Mouse (Mus musculus) spleen, adult 2 months (tissue): ENCODE measurements around the gene Tenm4. TPM values are rescaled to one million over a fixed set of nuclear protein-coding genes. Genes with fewer than 3 reads are reported as not detected.

Source experiments
- DNase-seq, 2 experiments: peaks; one replicate each; pipeline versions ENCODE4 v3.0.0 to v3.0.0-alpha.2; 2012 to 2021; ENCODE audit warnings: low spot score in 2 of 2, low read depth in 1 of 2
- H3K27ac ChIP-seq: fragments of 200-500 bp; 2 replicates; pipeline ENCODE4 v1.5.1; 2012; ENCODE audit warnings: low read length, inconsistent platforms; ENCODE audit not compliant: insufficient read depth
- H3K27me3 ChIP-seq: fragments of 200-500 bp; 2 replicates; pipeline ENCODE4 v1.6.1; 2012; ENCODE audit warnings: mild to moderate bottlenecking, moderate library complexity, low read length, inconsistent platforms; ENCODE audit not compliant: control insufficient read depth, insufficient read depth
- H3K36me3 ChIP-seq: fragments of 200-500 bp; 2 replicates; pipeline ENCODE4 v1.6.1; 2012; ENCODE audit warnings: mild to moderate bottlenecking, low read length, inconsistent platforms; ENCODE audit not compliant: control insufficient read depth, insufficient read depth
- H3K4me1 ChIP-seq: fragments of 200-500 bp; 2 replicates; pipeline ENCODE4 v1.6.1; 2011; ENCODE audit warnings: inconsistent platforms; ENCODE audit not compliant: control insufficient read depth, insufficient read depth, insufficient read length
- H3K4me3 ChIP-seq: fragments of 200-500 bp; 2 replicates; pipeline ENCODE4 v1.5.1; 2011; ENCODE audit warnings: mild to moderate bottlenecking, inconsistent platforms; ENCODE audit not compliant: insufficient read depth, insufficient read length; ENCODE audit errors: extremely low read depth
- CTCF ChIP-seq: fragments of 200-500 bp; IDR thresholded peaks from 2 replicates; pipeline ENCODE4 v1.5.1; 2011; ENCODE audit warnings: mild to moderate bottlenecking, inconsistent platforms; ENCODE audit not compliant: insufficient read depth, insufficient read length, insufficient replicate concordance; ENCODE audit errors: extremely low read depth
- POLR2A ChIP-seq: fragments of 200-500 bp; IDR thresholded peaks from 2 replicates; pipeline ENCODE4 v1.6.1; 2011; ENCODE audit warnings: low read depth, low read length, inconsistent platforms
- WGBS: fragments of 180-500 bp; shearing (Covaris S2); methylation state at CpG from one replicate; pipeline ENCODE4 v1.1.7; 2018; 5-methylcytosine and 5-hydroxymethylcytosine counted together
- polyA plus RNA-seq: library from polyadenylated mRNA; depleted of rRNA; stranded (reverse); fragments of >200 nt; gene quantifications from 2 replicates; pipeline ENCODE4 v1.2.3, GENCODE M21; 2012

The Tenm4 gene
- polyA plus RNA-seq, 1 experiment = 1.2 TPM

- 83% methylated on average over 5 of the region's 5 CpGs for WGBS
- no peak for TF ChIP-seq POLR2A
- no peak for TF ChIP-seq CTCF
- H3K27me3 ChIP-seq = no peaks in the 10 kb centered on the region
Observed at GRCm38 (mm10) chr7:96220647-96221046, 49.6 kb downstream of the Tenm4 start.

GRCm38 (mm10) chr7:96222569-96222968 lies 51.5 kb downstream of the Tenm4 start:
- DNase-seq = no peak
- whole genome bisulfite sequencing = 92% methylated on average over 1 of the region's 1 CpGs
- Histone ChIP-seq H3K4me3 (no peak overlapping the region), H3K27ac (no peak overlapping the region), H3K36me3 (no peaks in the 10 kb centered on the region), H3K4me1 (no peaks in the 10 kb centered on the region), H3K27me3 (no peaks in the 10 kb centered on the region)
- TF ChIP-seq CTCF (no peak), POLR2A (no peak)

More at GRCm38 (mm10) chr7:96220647-96221046, 49.6 kb downstream of the Tenm4 start:
- Histone ChIP-seq H3K4me1 (no peaks in the 10 kb centered on the region), H3K36me3 (no peaks in the 10 kb centered on the region), H3K4me3 (no peak overlapping the region), H3K27ac (no peak overlapping the region)
- DNase-seq = no peak

DNA sequence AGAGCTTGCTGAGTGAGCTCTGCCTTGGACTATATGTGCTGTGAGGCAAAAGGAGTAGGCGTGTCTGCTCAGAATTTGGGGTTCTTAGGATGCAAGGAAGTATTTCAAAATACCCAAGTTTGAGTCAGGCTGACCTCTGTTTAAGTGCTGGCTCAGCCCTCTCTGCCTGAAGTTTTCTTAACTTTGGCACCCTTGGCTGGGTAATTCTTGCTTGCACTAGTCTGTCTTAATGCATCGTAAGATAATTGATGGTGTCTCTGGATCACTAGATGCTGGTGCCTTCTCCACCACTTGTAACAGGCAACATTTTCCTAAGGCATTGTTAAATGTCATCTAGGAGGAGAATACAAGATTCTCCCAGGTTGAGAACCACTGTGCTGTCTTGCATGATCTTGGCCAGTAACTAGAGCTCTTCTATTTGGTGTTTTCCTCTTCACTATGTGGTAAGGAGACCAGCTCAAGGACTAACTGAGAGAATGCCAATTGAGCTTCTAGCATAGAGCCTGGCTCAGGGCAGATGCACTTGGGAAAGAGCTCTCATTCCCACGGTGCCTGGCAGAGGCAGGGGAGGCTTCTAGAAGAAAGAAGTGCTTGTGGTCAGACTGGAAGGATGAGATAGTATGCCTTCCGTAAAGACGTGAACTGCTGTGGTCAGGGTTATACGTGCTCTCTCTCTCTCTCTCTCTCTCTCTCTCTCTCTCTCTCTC lies 57.7 kb downstream of the Tenm4 start:
- 59% methylated on average over 6 of the region's 6 CpGs for WGBS
- H3K4me1 ChIP-seq = no peaks in the 10 kb centered on the region
- no peak for DNase-seq
- H3K27ac ChIP-seq = no peak overlapping the region
- TF ChIP-seq CTCF (no peak), POLR2A (no peak)
- H3K4me3 ChIP-seq = no peak overlapping the region
- H3K36me3 ChIP-seq = no peaks in the 10 kb centered on the region
- H3K27me3 ChIP-seq = no peaks in the 10 kb centered on the region

DNA sequence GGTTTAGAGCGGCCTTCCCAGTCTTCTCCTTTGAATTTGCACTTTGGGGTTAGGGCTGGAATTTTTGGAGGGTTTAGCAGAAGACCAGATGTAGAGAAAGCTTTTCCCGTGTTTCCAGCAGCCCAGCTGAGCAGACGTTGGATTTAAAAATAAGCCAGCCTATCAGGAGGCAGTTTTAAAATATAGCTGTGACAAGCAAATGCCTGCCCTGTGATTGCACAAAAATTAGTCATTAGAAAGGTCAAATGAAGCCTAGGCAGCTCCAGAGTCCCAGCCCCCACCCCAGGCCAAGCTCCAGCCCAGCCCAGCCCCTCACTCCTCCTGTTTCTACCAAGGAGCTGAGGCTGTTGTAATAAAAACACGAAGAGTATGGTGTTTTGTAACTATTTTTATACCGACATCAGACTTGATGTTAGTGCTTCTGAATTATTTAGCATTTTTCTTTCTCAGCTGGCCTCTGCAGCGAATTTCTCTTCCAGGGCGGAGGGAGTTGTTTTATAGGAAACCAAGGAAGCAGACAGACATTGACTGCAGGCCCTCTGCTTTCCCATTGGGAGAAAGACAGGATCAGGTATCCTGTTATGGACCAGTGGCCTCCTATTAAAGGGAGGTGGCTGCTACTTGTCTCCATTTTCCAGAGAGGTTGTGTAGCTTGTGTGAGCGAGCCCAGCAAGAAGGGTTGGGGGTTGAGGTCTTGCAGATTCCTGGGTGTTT lies 59.1 kb downstream of the Tenm4 start:
- Histone ChIP-seq H3K4me3 (no peak overlapping the region), H3K27ac (no peak overlapping the region), H3K4me1 (no peaks in the 10 kb centered on the region), H3K27me3 (no peaks in the 10 kb centered on the region), H3K36me3 (no peaks in the 10 kb centered on the region)
- DNase-seq = no peak
- WGBS = 79% methylated on average over 8 of the region's 8 CpGs
- TF ChIP-seq CTCF (no peak), POLR2A (no peak)

DNA sequence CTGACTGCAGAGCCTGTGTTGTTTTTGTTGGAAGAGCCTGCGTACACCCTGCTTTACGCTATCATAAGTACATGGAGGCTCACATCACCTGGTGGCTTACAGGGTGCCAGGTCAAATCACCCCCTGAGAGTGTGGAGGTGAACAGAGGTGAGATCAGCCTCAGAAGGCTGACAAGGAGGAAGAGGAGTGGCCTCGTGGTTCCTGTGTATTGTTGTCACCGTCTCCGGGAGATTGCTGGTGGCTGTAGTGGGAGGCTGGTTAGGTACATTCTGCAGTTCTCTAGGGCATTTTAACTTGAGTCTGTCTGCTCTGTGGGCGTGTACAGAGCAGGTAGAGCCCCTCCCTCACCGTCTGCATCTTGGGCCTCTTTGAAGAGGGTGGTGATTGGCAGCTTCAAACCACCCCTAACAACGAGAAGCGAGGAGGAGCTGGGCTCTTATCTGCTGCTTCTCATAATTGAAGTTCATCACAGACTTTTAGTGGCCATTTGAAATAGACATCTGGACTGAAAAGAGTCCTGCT lies 59.7 kb downstream of the Tenm4 start:
- Histone ChIP-seq H3K27me3 (no peaks in the 10 kb centered on the region), H3K4me3 (no peak overlapping the region), H3K4me1 (no peaks in the 10 kb centered on the region), H3K27ac (no peak overlapping the region), H3K36me3 (no peaks in the 10 kb centered on the region)
- TF ChIP-seq CTCF = no peak
- no peak for TF ChIP-seq POLR2A
- no peak for DNase-seq
- WGBS = 42% methylated on average over 9 of the region's 9 CpGs

GRCm38 (mm10) chr7:96235847-96236246 lies 64.8 kb downstream of the Tenm4 start:
- no peak overlapping the region for H3K27ac ChIP-seq
- no peak overlapping the region for H3K4me3 ChIP-seq
- 92% methylated on average over 6 of the region's 6 CpGs for WGBS
- no peaks in the 10 kb centered on the region for H3K4me1 ChIP-seq
- DNase-seq = no peak
- no peaks in the 10 kb centered on the region for H3K36me3 ChIP-seq
- no peaks in the 10 kb centered on the region for H3K27me3 ChIP-seq
- TF ChIP-seq POLR2A = no peak
- TF ChIP-seq CTCF = no peak
